Mouse (Mus musculus) erythroblast, embryonic 14.5 days (primary cell): Measurements from ENCODE around the gene Olfr551.

Experiments used
- GATA1 ChIP-seq: IDR thresholded peaks from 2 replicates; pipeline ENCODE4 v1.6.1; 2012; ENCODE audit warnings: low read length, inconsistent platforms, mixed read lengths
- TAL1 ChIP-seq: IDR thresholded peaks from 3 replicates; pipeline ENCODE4 v1.6.1; 2012; ENCODE audit warnings: low read length, inconsistent platforms, mixed read lengths

DNA sequence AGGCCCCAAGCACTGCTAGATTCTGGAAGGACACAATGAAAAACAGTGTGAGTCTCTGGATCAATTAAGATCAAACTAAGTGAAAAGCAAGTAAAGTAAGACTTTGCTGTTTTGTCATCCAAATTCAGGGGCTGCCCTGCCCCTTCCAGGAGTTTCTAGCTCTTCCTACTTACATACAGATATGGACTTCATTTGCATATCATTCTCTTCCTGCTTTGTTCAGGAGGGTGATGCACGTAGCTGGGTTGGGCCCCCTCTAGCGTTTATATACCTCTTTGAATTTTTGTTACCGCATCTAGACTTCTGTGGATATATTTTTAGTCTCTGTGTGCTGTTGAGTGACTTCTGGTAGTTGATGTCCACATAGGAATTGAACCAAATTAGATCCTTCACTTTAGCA, 50.4 kb downstream of the Olfr551 start:
- TF ChIP-seq GATA1 = no peak
- no peak for TF ChIP-seq TAL1
